Comparison of ENCODE assay signal across 8 mouse cellular contexts in genomic region chr17:23644613-23645495, GRCm38 (mm10). TPM values are rescaled to one million over a fixed set of nuclear protein-coding genes. Genes with fewer than 3 reads are reported as not detected.
A peak's percentile ranks its signal among the peaks of the same experiment; 100 is the strongest.
DNase-seq lines count a peak whose midpoint lies in the region; ATAC-seq and TF ChIP-seq lines count a peak whose summit lies in the region.

Gene Mmp25, minus strand, starts transcription at chr17:23645277.

- peak within 1 kb of the TSS; percentile 82 for H3K4me2 ChIP-seq in heart, embryonic 16.5 days (ENCODE audit: low read depth, low read length)
- peak within 1 kb of the TSS; percentile 61 for H3K4me2 ChIP-seq in liver, embryonic 13.5 days

- peak within 1 kb of the TSS; percentile 58 to 72 for H3K4me3 ChIP-seq in ES-E14 (ENCODE audit: insufficient read depth in 1 of 2, low read depth in 1 of 2, low read length in 2 of 2, poor library complexity in 1 of 2, severe bottlenecking in 1 of 2)
- H3K4me3 ChIP-seq in heart, embryonic 16.5 days (ENCODE audit: low read length): peak within 1 kb of the TSS; percentile 60
- H3K4me3 ChIP-seq in liver, embryonic 13.5 days (replicated peaks): peak within 1 kb of the TSS; percentile 36
- H3K4me3 ChIP-seq in small intestine, adult 2 months (ENCODE audit: low read depth, low read length): peak within 1 kb of the TSS; percentile 52

- TF ChIP-seq POLR2A in small intestine, adult 2 months (IDR thresholded peaks at IDR 0.05; ENCODE audit: low read depth, low read length): no peak

- H3K27ac ChIP-seq in ES-E14 (ENCODE audit: insufficient read depth, low read depth, low read length, poor library complexity, severe bottlenecking): 0 out of 2 replicates have a peak within 1 kb of the TSS, but pooled peaks have one; percentile 7
- no peak within 1 kb of the TSS for H3K27ac ChIP-seq in heart, embryonic 16.5 days (ENCODE audit: low read length)
- H3K27ac ChIP-seq in liver, embryonic 13.5 days: no peak within 1 kb of the TSS
- no peak within 1 kb of the TSS; the same call in 1 of the 2 replicates for H3K27ac ChIP-seq in small intestine, adult 2 months (ENCODE audit: insufficient read depth, low read depth, low read length)

- peaks cover 2% of the 10 kb centered on the region; the same call in 1 of the 2 replicates for H3K36me3 ChIP-seq in ES-E14 (ENCODE audit: control insufficient read depth, insufficient read depth, low read length, poor library complexity, severe bottlenecking)
- no peaks in the 10 kb centered on the region for H3K36me3 ChIP-seq in heart, embryonic 16.5 days (ENCODE audit: control insufficient read depth, insufficient read depth)
- H3K36me3 ChIP-seq in liver, embryonic 13.5 days: no peaks in the 10 kb centered on the region
- H3K36me3 ChIP-seq in small intestine, adult 2 months (ENCODE audit: control insufficient read depth, insufficient read depth, low read length): no peaks in the 10 kb centered on the region

- DNase-seq in cerebellum, postnatal 14 days: peak; percentile 30 to 59
- DNase-seq in cerebellum, adult 18-20 months: no peak
- no peak for DNase-seq in ES-E14 (ENCODE audit: low read depth, low spot score)
- DNase-seq in liver, embryonic 13.5 days: no peak
- no peak for DNase-seq in right cerebral cortex, postnatal 25 days
- no peak for DNase-seq in layer of hippocampus, adult 11-12 months (ENCODE audit: low spot score)

- H3K27me3 ChIP-seq in heart, embryonic 16.5 days (ENCODE audit: control insufficient read depth, insufficient read depth, low read length): peaks cover 13% of the 10 kb centered on the region
- H3K27me3 ChIP-seq in liver, embryonic 13.5 days: peaks cover 48% of the 10 kb centered on the region
- peaks cover 18% of the 10 kb centered on the region for H3K27me3 ChIP-seq in small intestine, adult 2 months (ENCODE audit: control insufficient read depth, insufficient read depth, low read length)

- H3K9ac ChIP-seq in ES-E14 (ENCODE audit: insufficient read depth, low read depth, low read length, poor library complexity, severe bottlenecking): peak within 1 kb of the TSS; percentile 63
- H3K9ac ChIP-seq in heart, embryonic 16.5 days (ENCODE audit: low read length): peak within 1 kb of the TSS; percentile 68
- 0 out of 2 replicates have a peak within 1 kb of the TSS, but pooled peaks have one; percentile 17 for H3K9ac ChIP-seq in liver, embryonic 13.5 days

- in situ Hi-C loops in ES-E14 (cut with MboI; ENCODE audit: low sequenced_read_pairs in 2 of 2, unreplicated experiment in 2 of 2): no loop called here

- H3K9me3 ChIP-seq in ES-E14 (ENCODE audit: control insufficient read depth, insufficient read depth, low read depth, low read length): no peaks in the 10 kb centered on the region
- H3K9me3 ChIP-seq in heart, embryonic 16.5 days (replicated peaks; ENCODE audit: control insufficient read depth, low read length): peaks cover 5% of the 10 kb centered on the region; the same call in 1 of the 2 replicates
- H3K9me3 ChIP-seq in liver, embryonic 13.5 days (replicated peaks): no peaks in the 10 kb centered on the region

- WGBS in heart, embryonic 16.5 days: 2% methylated on average over 58 of the region's 58 CpGs
- 1% methylated on average over 58 of the region's 58 CpGs for WGBS in liver, embryonic 13.5 days (ENCODE audit: insufficient replicate concordance)
- WGBS in small intestine, adult 2 months: 4% methylated on average over 58 of the region's 58 CpGs

- no peak for TF ChIP-seq CTCF in small intestine, adult 2 months (IDR thresholded peaks at IDR 0.05; ENCODE audit: extremely low read depth, insufficient read length, insufficient replicate concordance, low read depth, low read length)

- H3K4me1 ChIP-seq in ES-E14 (ENCODE audit: control insufficient read depth in 2 of 2, insufficient read depth in 2 of 2, low read length in 2 of 2, poor library complexity in 1 of 2): peaks cover 1 to 18% of the 10 kb centered on the region in 2 experiments; a peak in 2 of 4 replicates
- H3K4me1 ChIP-seq in heart, embryonic 16.5 days (ENCODE audit: control insufficient read depth, insufficient read depth, low read length): peaks cover 5% of the 10 kb centered on the region
- H3K4me1 ChIP-seq in liver, embryonic 13.5 days (replicated peaks): peaks cover 3% of the 10 kb centered on the region; the same call in 1 of the 2 replicates
- peaks cover 7% of the 10 kb centered on the region; the same call in 1 of the 2 replicates for H3K4me1 ChIP-seq in small intestine, adult 2 months (ENCODE audit: control insufficient read depth, insufficient read depth, insufficient read length, low read length)

- 0 out of 2 replicates have a peak, but pooled peaks have one; percentile 10 for ATAC-seq in heart, embryonic 16.5 days (replicated peaks; ENCODE audit: extremely low read depth, insufficient read depth, low FRiP score)
- ATAC-seq in liver, embryonic 13.5 days (ENCODE audit: low read depth): no peak

TF ChIP-seq in ES-E14, 5 proteins besides CTCF, POLR2A, EP300 and RAD21:
- TF ChIP-seq MAFK (IDR thresholded peaks at IDR 0.05; ENCODE audit: insufficient read depth, low read depth, low read length): no peak
- no peak for TF ChIP-seq HCFC1 (IDR thresholded peaks at IDR 0.05; ENCODE audit: borderline replicate concordance, insufficient read depth, low read length)
- TF ChIP-seq CHD2 (IDR thresholded peaks at IDR 0.05; ENCODE audit: low read depth, low read length): no peak
- no peak for TF ChIP-seq ZNF384 (IDR thresholded peaks at IDR 0.05; ENCODE audit: low read depth, low read length)

RNA-seq across cellular contexts. Expression of gene Mmp25, which starts in this region (rescaled TPM):
- total RNA-seq in ES-E14 (2012; rRNA removed): 4.7 and 4.9 TPM in 2 replicates
- polyA plus RNA-seq in heart, embryonic 16.5 days (2015; fragmentation: Nextera tagmentation; extraction: Ambion mirVana): 0.24 and 0.25 TPM in 2 replicates
- polyA plus RNA-seq in liver, embryonic 13.5 days (2015; fragmentation: Nextera tagmentation; extraction: Ambion mirVana): 0.14 and 0.15 TPM in 2 replicates
- polyA plus RNA-seq in small intestine, adult 2 months (2012; rRNA removed): 1.5 and 1.6 TPM in 2 replicates

Comparison
In these comparisons a context has a peak if more than half of its experiments do, and no peak if none do; other contexts are left out.
1. DNase-seq: peak in cerebellum, postnatal 14 days (2 of 2); none in cerebellum, adult 18-20 months (0 of 2), ES-E14 (single experiment), liver, embryonic 13.5 days (single experiment), right cerebral cortex, postnatal 25 days (single experiment) and layer of hippocampus, adult 11-12 months (single experiment).
2. Peak in ATAC-seq, H3K4me3 ChIP-seq, H3K9ac ChIP-seq and H3K4me2 ChIP-seq in heart, embryonic 16.5 days; RNA of the gene not detected or under 1 TPM.
3. H3K9ac ChIP-seq: peak in every context shown above with its lines; median percentile 68 in heart, embryonic 16.5 days; 63 in ES-E14; 17 in liver, embryonic 13.5 days.
4. Peak in every context shown above with its lines, with median percentiles within 50 percentile points of each other: H3K4me3 ChIP-seq.